Mouse (Mus musculus) hindbrain, postnatal 0 days (tissue): ENCODE data around the gene Carhsp1. TPM values are rescaled to one million over a fixed set of nuclear protein-coding genes. Genes with fewer than 3 reads are reported as not detected.

Experiments used
- ATAC-seq: fragments of 200-750 bp; cut with Nextera tagmentation; 2 replicates; pipeline ENCODE4 v1.8.0; 2017; ENCODE audit warnings: mild to moderate bottlenecking, moderate TSS enrichment, moderate library complexity
- DNase-seq: peaks from one replicate; pipeline ENCODE4 v3.0.0-alpha.2; 2015; ENCODE audit warnings: low spot score
- H3K27ac ChIP-seq: fragments of 300-500 bp; sonication (generic); 2 replicates; pipeline ENCODE4 v1.5.1; 2014; ENCODE audit warnings: mild to moderate bottlenecking
- H3K27me3 ChIP-seq: fragments of 300-500 bp; sonication (generic); 2 replicates; pipeline ENCODE4 v1.6.1; 2014; ENCODE audit warnings: low read length, mixed read lengths; ENCODE audit not compliant: insufficient read depth
- H3K36me3 ChIP-seq: fragments of 300-500 bp; sonication (generic); 2 replicates; pipeline ENCODE4 v1.6.1; 2014; ENCODE audit warnings: low read length, mixed read lengths; ENCODE audit not compliant: insufficient read depth
- H3K4me1 ChIP-seq: fragments of 300-500 bp; sonication (generic); 2 replicates; pipeline ENCODE4 v1.6.1; 2014; ENCODE audit warnings: antibody characterized with exemption, low read length, mixed read lengths; ENCODE audit not compliant: insufficient read depth
- H3K4me2 ChIP-seq: fragments of 300-500 bp; sonication (generic); 2 replicates; pipeline ENCODE4 v1.6.1; 2014; ENCODE audit warnings: low read depth, mild to moderate bottlenecking, low read length, moderate library complexity, mixed read lengths
- H3K4me3 ChIP-seq: fragments of 300-500 bp; sonication (generic); 2 replicates; pipeline ENCODE4 v1.5.1; 2014; ENCODE audit warnings: low read length
- H3K9ac ChIP-seq: fragments of 300-500 bp; sonication (generic); replicated peaks from 2 replicates; pipeline ENCODE4 v1.6.1; 2014; ENCODE audit warnings: mild to moderate bottlenecking, low read length, moderate library complexity, mixed read lengths
- H3K9me3 ChIP-seq: fragments of 300-500 bp; sonication (generic); 2 replicates; pipeline ENCODE4 v1.6.1; 2016; ENCODE audit warnings: low read length, mixed read lengths
- CTCF ChIP-seq: IDR thresholded peaks from 2 replicates; pipeline ENCODE4 v1.5.1; 2016; ENCODE audit warnings: antibody characterized with exemption, control low read depth, low read depth
- WGBS: fragments of 180-500 bp; shearing (Covaris S2); extraction: QIAGEN DNeasy Blood & Tissue Kit; methylation state at CpG from one replicate; pipeline ENCODE4 v1.1.7; 2014; 5-methylcytosine and 5-hydroxymethylcytosine counted together
- polyA plus RNA-seq: library from polyadenylated mRNA; unstranded; fragments of >200 nt; fragmentation: Nextera tagmentation; extraction: Ambion mirVana; gene quantifications from 2 replicates; pipeline ENCODE4 v1.2.1, GENCODE M21; 2015
- total RNA-seq: library from RNA; depleted of rRNA; stranded (reverse); fragments of >200 nt; gene quantifications from 2 replicates; pipeline ENCODE4 v1.2.3, GENCODE M21; 2014

Carhsp1 gene
- total and polyA plus RNA-seq, 2 experiments from 2014 or later = 110 to 120 TPM

GRCm38 (mm10) chr16:8636867-8637216 lies 35.1 kb downstream of the Carhsp1 start:
- no peak for ATAC-seq

GRCm38 (mm10) chr16:8631428-8631827 lies 40.5 kb downstream of the Carhsp1 start:
- WGBS = 90% methylated on average over 5 of the region's 5 CpGs
- ATAC-seq (no peak), DNase-seq (no peak)
- peaks cover 5% of the 10 kb centered on the region; the same call in 1 of the 2 replicates for H3K36me3 ChIP-seq
- H3K4me3 ChIP-seq = no peak overlapping the region
- no peak overlapping the region for H3K9ac ChIP-seq
- no peak overlapping the region for H3K27ac ChIP-seq
- no peaks in the 10 kb centered on the region for H3K9me3 ChIP-seq
- H3K27me3 ChIP-seq = no peaks in the 10 kb centered on the region
- H3K4me1 ChIP-seq = peaks cover 6% of the 10 kb centered on the region
- no peak for TF ChIP-seq CTCF
- H3K4me2 ChIP-seq = no peak overlapping the region

More at GRCm38 (mm10) chr16:8636867-8637216, 35.1 kb downstream of the Carhsp1 start:
- no peaks in the 10 kb centered on the region for H3K27me3 ChIP-seq
- H3K27ac ChIP-seq = peak overlapping the region; percentile 88
- H3K9ac ChIP-seq = peak overlapping the region; percentile 59
- peaks cover 15% of the 10 kb centered on the region for H3K4me1 ChIP-seq
- no peak for TF ChIP-seq CTCF
- H3K4me2 ChIP-seq = peak overlapping the region; percentile 92
- peaks cover 5% of the 10 kb centered on the region; the same call in 1 of the 2 replicates for H3K36me3 ChIP-seq
- no peak for DNase-seq
- WGBS = 2% methylated on average over 13 of the region's 13 CpGs
- H3K9me3 ChIP-seq = no peaks in the 10 kb centered on the region
- H3K4me3 ChIP-seq = peak overlapping the region; percentile 73

- DNase-seq = no peak
- Histone ChIP-seq H3K9ac (no peak overlapping the region), H3K9me3 (no peaks in the 10 kb centered on the region), H3K4me1 (no peaks in the 10 kb centered on the region), H3K4me3 (no peak overlapping the region), H3K27ac (no peak overlapping the region), H3K27me3 (no peaks in the 10 kb centered on the region), H3K4me2 (no peak overlapping the region), H3K36me3 (no peaks in the 10 kb centered on the region; the same call in 1 of the 2 replicates)
- TF ChIP-seq CTCF = no peak
- WGBS = 74% methylated on average over 2 of the region's 2 CpGs
- ATAC-seq = no peak
Measured at GRCm38 (mm10) chr16:8630419-8630818, 41.5 kb downstream of the Carhsp1 start.

- no peak overlapping the region for H3K4me2 ChIP-seq
- no peak for TF ChIP-seq CTCF
- ATAC-seq = no peak
- H3K27ac ChIP-seq = no peak overlapping the region
- DNase-seq = no peak
- no peak overlapping the region for H3K4me3 ChIP-seq
- H3K4me1 ChIP-seq = no peaks in the 10 kb centered on the region
- no peak overlapping the region for H3K9ac ChIP-seq
- peaks cover 15% of the 10 kb centered on the region for H3K36me3 ChIP-seq
- H3K9me3 ChIP-seq = no peaks in the 10 kb centered on the region
- WGBS = 76% methylated on average over 16 of the region's 16 CpGs
- no peaks in the 10 kb centered on the region for H3K27me3 ChIP-seq
Measured at GRCm38 (mm10) chr16:8620315-8621115, 51.4 kb downstream of the Carhsp1 start.

GRCm38 (mm10) chr16:8619659-8620314 lies 52.2 kb downstream of the Carhsp1 start:
- H3K4me1 ChIP-seq = no peaks in the 10 kb centered on the region
- peaks cover 15% of the 10 kb centered on the region for H3K36me3 ChIP-seq
- 0 out of 2 replicates have a peak overlapping the region, but pooled peaks have one; percentile 9 for H3K9ac ChIP-seq
- no peaks in the 10 kb centered on the region for H3K27me3 ChIP-seq
- no peak overlapping the region for H3K27ac ChIP-seq
- whole genome bisulfite sequencing = 26% methylated on average over 10 of the region's 10 CpGs
- no peak for TF ChIP-seq CTCF
- ATAC-seq = no peak
- no peaks in the 10 kb centered on the region for H3K9me3 ChIP-seq
- DNase-seq = no peak
- H3K4me3 ChIP-seq = no peak overlapping the region
- no peak overlapping the region for H3K4me2 ChIP-seq

GRCm38 (mm10) chr16:8613447-8613846 lies 58.5 kb downstream of the Carhsp1 start:
- 78% methylated on average over 3 of the region's 3 CpGs for WGBS
- Histone ChIP-seq H3K27me3 (no peaks in the 10 kb centered on the region), H3K4me1 (no peaks in the 10 kb centered on the region), H3K9me3 (no peaks in the 10 kb centered on the region), H3K4me3 (no peak overlapping the region), H3K27ac (no peak overlapping the region), H3K36me3 (peaks cover 26% of the 10 kb centered on the region; the same call in 1 of the 2 replicates), H3K4me2 (no peak overlapping the region), H3K9ac (no peak overlapping the region)
- DNase-seq (no peak), ATAC-seq (no peak)
- TF ChIP-seq CTCF = no peak
